ENCODE assay signal across 14 mouse cellular contexts in genomic region chr17:50392966-50393365, GRCm38 (mm10).
"Had no signal": no experiment of that assay in that cellular context is flagged by ENCODE, and none has a peak within 500 bp of the region (broad histone marks: within the 10 kb centered on the region; RNA-seq: fewer than 3 reads in every experiment).

No protein-coding gene starts in this region.

- H3K9me3 ChIP-seq: limb, embryonic 13.5 days; liver, embryonic 13.5 days; midbrain, embryonic 12.5 days; midbrain, embryonic 15.5 days; neural tube, embryonic 12.5 days; neural tube, embryonic 15.5 days; stomach, embryonic 15.5 days had no signal

- DNase-seq: layer of hippocampus, adult 9-11 months; liver, embryonic 13.5 days; lung, adult 2 months; right cerebral cortex, postnatal 14 days; right cerebral cortex, postnatal 4 days; thymus, postnatal 25 days had no signal

- ATAC-seq: midbrain, embryonic 15.5 days had no signal

- H3K27ac ChIP-seq: kidney, postnatal 0 days; layer of hippocampus, adult 2 months; limb, embryonic 13.5 days; liver, embryonic 13.5 days; midbrain, embryonic 12.5 days; midbrain, embryonic 15.5 days; neural tube, embryonic 12.5 days; neural tube, embryonic 15.5 days; stomach, embryonic 15.5 days had no signal

- H3K4me2 ChIP-seq: limb, embryonic 13.5 days; liver, embryonic 13.5 days; midbrain, embryonic 12.5 days; midbrain, embryonic 15.5 days; neural tube, embryonic 12.5 days; neural tube, embryonic 15.5 days; stomach, embryonic 15.5 days had no signal

- H3K9ac ChIP-seq: limb, embryonic 13.5 days; liver, embryonic 13.5 days; midbrain, embryonic 12.5 days; midbrain, embryonic 15.5 days; neural tube, embryonic 12.5 days; neural tube, embryonic 15.5 days; stomach, embryonic 15.5 days had no signal

- H3K4me1 ChIP-seq: midbrain, embryonic 12.5 days; midbrain, embryonic 15.5 days; neural tube, embryonic 12.5 days; neural tube, embryonic 15.5 days had no signal

- H3K4me3 ChIP-seq: layer of hippocampus, adult 2 months; limb, embryonic 13.5 days; liver, embryonic 13.5 days; midbrain, embryonic 12.5 days; midbrain, embryonic 15.5 days; neural tube, embryonic 12.5 days; neural tube, embryonic 15.5 days; stomach, embryonic 15.5 days had no signal

- H3K36me3 ChIP-seq: limb, embryonic 13.5 days; liver, embryonic 13.5 days; midbrain, embryonic 12.5 days; midbrain, embryonic 15.5 days; neural tube, embryonic 12.5 days; neural tube, embryonic 15.5 days; stomach, embryonic 15.5 days had no signal

- H3K27me3 ChIP-seq: liver, embryonic 13.5 days; midbrain, embryonic 12.5 days; midbrain, embryonic 15.5 days; neural tube, embryonic 12.5 days; neural tube, embryonic 15.5 days; stomach, embryonic 15.5 days had no signal
